Mouse (Mus musculus): ENCODE results near the gene Adcy7. TPM values are rescaled to one million over a fixed set of nuclear protein-coding genes. Genes with fewer than 3 reads are reported as not detected.

Gene Adcy7
- 11.3 and 12.4 TPM in 2 replicates for polyA plus RNA-seq (2014; fragmentation: Nextera tagmentation; extraction: Ambion mirVana)

- H3K36me3 ChIP-seq (ENCODE audit: insufficient read depth), result no peaks in the 10 kb centered on the region
- peaks cover 12% of the 10 kb centered on the region; the same call in 1 of the 2 replicates for H3K4me1 ChIP-seq (ENCODE audit: insufficient read depth)
- H3K9me3 ChIP-seq (ENCODE audit: low read depth, low read length), result no peaks in the 10 kb centered on the region
- H3K9ac ChIP-seq, result peak within 1 kb of the TSS; percentile 65
- peak; percentile 40 for TF ChIP-seq CTCF (IDR thresholded peaks at IDR 0.05; ENCODE audit: low read depth)
- no peak within 1 kb of the TSS for H3K27ac ChIP-seq (ENCODE audit: low read depth)
- peak within 1 kb of the TSS; percentile 46 for H3K4me3 ChIP-seq (ENCODE audit: low read depth, low read length)
- H3K4me2 ChIP-seq, result peak within 1 kb of the TSS; percentile 92
- 3% methylated on average over 61 of the region's 64 CpGs for WGBS
- DNase-seq, result peak; percentile 75
- peaks cover 9% of the 10 kb centered on the region; the same call in 1 of the 2 replicates for H3K27me3 ChIP-seq (ENCODE audit: insufficient read depth, low read length)
- ATAC-seq (ENCODE audit: insufficient read depth), result peak; percentile 57
Measured at GRCm38 (mm10) chr8:88272231-88273050, at the start of gene Adcy7. TSS of gene Adcy7 (plus strand) at chr8:88272403.

GRCm38 (mm10) chr8:88225358-88225757 lies 46.8 kb upstream of the Adcy7 start:
- peaks cover 6% of the 10 kb centered on the region; the same call in 1 of the 2 replicates for H3K4me1 ChIP-seq (ENCODE audit: insufficient read depth)
- H3K4me2 ChIP-seq, result no peak overlapping the region
- no peaks in the 10 kb centered on the region for H3K9me3 ChIP-seq (ENCODE audit: low read depth, low read length)
- H3K9ac ChIP-seq, result no peak overlapping the region
- DNase-seq (no peak), ATAC-seq (ENCODE audit: insufficient read depth) (no peak)
- H3K27me3 ChIP-seq (ENCODE audit: insufficient read depth, low read length), result no peaks in the 10 kb centered on the region
- H3K36me3 ChIP-seq (ENCODE audit: insufficient read depth), result no peaks in the 10 kb centered on the region
- TF ChIP-seq CTCF (IDR thresholded peaks at IDR 0.05; ENCODE audit: low read depth), result no peak
- whole genome bisulfite sequencing, result 77% methylated on average over 5 of the region's 5 CpGs
- no peak overlapping the region for H3K27ac ChIP-seq (ENCODE audit: low read depth)
- no peak overlapping the region for H3K4me3 ChIP-seq (ENCODE audit: low read depth, low read length)

GRCm38 (mm10) chr8:88227851-88228250 lies 44.4 kb upstream of the Adcy7 start:
- Histone ChIP-seq H3K4me2 (peak overlapping the region; percentile 26), H3K9me3 (ENCODE audit: low read depth, low read length) (no peaks in the 10 kb centered on the region), H3K4me3 (ENCODE audit: low read depth, low read length) (no peak overlapping the region), H3K27ac (ENCODE audit: low read depth) (no peak overlapping the region), H3K27me3 (ENCODE audit: insufficient read depth, low read length) (no peaks in the 10 kb centered on the region), H3K9ac (no peak overlapping the region), H3K36me3 (ENCODE audit: insufficient read depth) (no peaks in the 10 kb centered on the region), H3K4me1 (ENCODE audit: insufficient read depth) (peaks cover 6% of the 10 kb centered on the region; the same call in 1 of the 2 replicates)
- DNase-seq, result no peak
- TF ChIP-seq CTCF (IDR thresholded peaks at IDR 0.05; ENCODE audit: low read depth), result no peak
- 52% methylated on average over 6 of the region's 6 CpGs for WGBS
- no peak for ATAC-seq (ENCODE audit: insufficient read depth)

GRCm38 (mm10) chr8:88228286-88228685 lies 43.9 kb upstream of the Adcy7 start:
- Histone ChIP-seq H3K9ac (no peak overlapping the region), H3K4me1 (ENCODE audit: insufficient read depth) (peaks cover 6% of the 10 kb centered on the region; the same call in 1 of the 2 replicates), H3K27ac (ENCODE audit: low read depth) (no peak overlapping the region), H3K4me3 (ENCODE audit: low read depth, low read length) (no peak overlapping the region), H3K4me2 (peak overlapping the region; percentile 26), H3K27me3 (ENCODE audit: insufficient read depth, low read length) (no peaks in the 10 kb centered on the region), H3K9me3 (ENCODE audit: low read depth, low read length) (no peaks in the 10 kb centered on the region), H3K36me3 (ENCODE audit: insufficient read depth) (no peaks in the 10 kb centered on the region)
- 32% methylated on average over 1 of the region's 1 CpGs for WGBS
- DNase-seq (peak; percentile 77), ATAC-seq (ENCODE audit: insufficient read depth) (peak; percentile 28; the same call in 1 of the 2 replicates)
- TF ChIP-seq CTCF (IDR thresholded peaks at IDR 0.05; ENCODE audit: low read depth), result no peak

GRCm38 (mm10) chr8:88228800-88229199 lies 43.4 kb upstream of the Adcy7 start:
- no peak overlapping the region for H3K4me3 ChIP-seq (ENCODE audit: low read depth, low read length)
- no peaks in the 10 kb centered on the region for H3K27me3 ChIP-seq (ENCODE audit: insufficient read depth, low read length)
- DNase-seq (peak; percentile 5), ATAC-seq (ENCODE audit: insufficient read depth) (no peak)
- peaks cover 6% of the 10 kb centered on the region; the same call in 1 of the 2 replicates for H3K4me1 ChIP-seq (ENCODE audit: insufficient read depth)
- H3K36me3 ChIP-seq (ENCODE audit: insufficient read depth), result no peaks in the 10 kb centered on the region
- TF ChIP-seq CTCF (IDR thresholded peaks at IDR 0.05; ENCODE audit: low read depth), result no peak
- H3K9ac ChIP-seq, result no peak overlapping the region
- H3K4me2 ChIP-seq, result no peak overlapping the region
- 67% methylated on average over 1 of the region's 1 CpGs for WGBS
- no peaks in the 10 kb centered on the region for H3K9me3 ChIP-seq (ENCODE audit: low read depth, low read length)
- H3K27ac ChIP-seq (ENCODE audit: low read depth), result no peak overlapping the region

- DNase-seq (no peak), ATAC-seq (ENCODE audit: insufficient read depth) (no peak)
- Histone ChIP-seq H3K9me3 (ENCODE audit: low read depth, low read length) (no peaks in the 10 kb centered on the region), H3K9ac (no peak overlapping the region), H3K27me3 (ENCODE audit: insufficient read depth, low read length) (no peaks in the 10 kb centered on the region), H3K36me3 (ENCODE audit: insufficient read depth) (no peaks in the 10 kb centered on the region), H3K4me2 (no peak overlapping the region), H3K4me1 (ENCODE audit: insufficient read depth) (no peaks in the 10 kb centered on the region), H3K27ac (ENCODE audit: low read depth) (no peak overlapping the region), H3K4me3 (ENCODE audit: low read depth, low read length) (no peak overlapping the region)
- 71% methylated on average over 2 of the region's 2 CpGs for WGBS
- no peak for TF ChIP-seq CTCF (IDR thresholded peaks at IDR 0.05; ENCODE audit: low read depth)
Measured at GRCm38 (mm10) chr8:88236666-88237065, 35.5 kb upstream of the Adcy7 start.

- H3K9me3 ChIP-seq (ENCODE audit: low read depth, low read length), result no peaks in the 10 kb centered on the region
- H3K9ac ChIP-seq, result no peak overlapping the region
- H3K36me3 ChIP-seq (ENCODE audit: insufficient read depth), result no peaks in the 10 kb centered on the region
- no peak overlapping the region for H3K4me3 ChIP-seq (ENCODE audit: low read depth, low read length)
- WGBS, result 74% methylated on average over 2 of the region's 2 CpGs
- no peak for DNase-seq
- no peak for ATAC-seq (ENCODE audit: insufficient read depth)
- no peak for TF ChIP-seq CTCF (IDR thresholded peaks at IDR 0.05; ENCODE audit: low read depth)
- no peak overlapping the region for H3K4me2 ChIP-seq
- H3K27me3 ChIP-seq (ENCODE audit: insufficient read depth, low read length), result no peaks in the 10 kb centered on the region
- H3K4me1 ChIP-seq (ENCODE audit: insufficient read depth), result no peaks in the 10 kb centered on the region
- H3K27ac ChIP-seq (ENCODE audit: low read depth), result no peak overlapping the region
Measured at GRCm38 (mm10) chr8:88237606-88238005, 34.6 kb upstream of the Adcy7 start.
